Mouse (Mus musculus): Measurements from ENCODE around the gene Engase. TPM values are rescaled to one million over a fixed set of nuclear protein-coding genes. Genes with fewer than 3 reads are reported as not detected.
A peak's percentile ranks its signal among the peaks of the same experiment; 100 is the strongest.

The Engase gene
- total RNA-seq, 2 experiments from 2014 or later = 11.0 to 12.4 TPM

DNA sequence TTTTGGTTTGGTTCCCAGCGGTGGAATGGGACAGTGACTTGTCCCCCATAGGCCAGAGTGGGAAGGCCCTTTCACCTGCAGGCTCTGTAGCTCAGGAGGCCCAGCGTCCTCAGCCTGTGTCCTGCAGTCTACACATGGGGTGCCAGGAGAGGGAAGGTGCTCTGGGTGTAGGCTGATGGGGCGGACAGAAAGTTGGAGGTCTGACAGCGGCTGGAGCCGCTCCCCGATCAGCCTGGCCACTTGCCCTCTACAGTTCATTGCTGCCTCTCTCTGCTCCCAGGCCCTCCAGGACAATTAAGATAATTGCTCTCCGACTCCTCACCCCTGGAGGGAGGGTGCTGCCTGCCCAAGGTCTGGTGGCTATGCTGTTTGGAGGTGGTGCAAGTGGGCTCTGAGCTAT lies 42.1 kb downstream of the Engase start:
- intact Hi-C loops (cut with DNase I) = no loop called here
- no peak overlapping the region for H3K4me3 ChIP-seq
- no peak for TF ChIP-seq CTCF (IDR thresholded peaks at IDR 0.05)
- no peak for DNase-seq (ENCODE audit: extremely low spot score in 1 of 2, low spot score in 2 of 2)
- no peak overlapping the region for H3K27ac ChIP-seq

GRCm38 (mm10) chr11:118520251-118520650 lies 43.6 kb downstream of the Engase start:
- intact Hi-C loops (cut with DNase I) = no loop called here
- Histone ChIP-seq H3K27ac (no peak overlapping the region), H3K4me3 (no peak overlapping the region)
- DNase-seq (ENCODE audit: extremely low spot score in 1 of 2, low spot score in 2 of 2) = no peak
- peak; percentile 46 for TF ChIP-seq CTCF (IDR thresholded peaks at IDR 0.05)

- no peak for DNase-seq (ENCODE audit: extremely low spot score in 1 of 2, low spot score in 2 of 2)
- TF ChIP-seq CTCF (IDR thresholded peaks at IDR 0.05) = no peak
- Histone ChIP-seq H3K4me3 (no peak overlapping the region), H3K27ac (no peak overlapping the region)
- intact Hi-C loops (cut with DNase I) = no loop called here
These were observed 44.3 kb downstream of the Engase start for GRCm38 (mm10) chr11:118520932-118521331.

- intact Hi-C loops (cut with DNase I) = no loop called here
These were observed 47.0 kb downstream of the Engase start for GRCm38 (mm10) chr11:118523496-118524145.

GRCm38 (mm10) chr11:118525059-118525458 lies 48.4 kb downstream of the Engase start:
- no peak overlapping the region for H3K27ac ChIP-seq
- DNase-seq (ENCODE audit: extremely low spot score in 1 of 2, low spot score in 2 of 2) = no peak
- no peak for TF ChIP-seq CTCF (IDR thresholded peaks at IDR 0.05)
- no peak overlapping the region for H3K4me3 ChIP-seq
- intact Hi-C loops (cut with DNase I) = no loop called here

More at GRCm38 (mm10) chr11:118523496-118524145, 47.0 kb downstream of the Engase start:
- Histone ChIP-seq H3K4me3 (no peak overlapping the region), H3K27ac (no peak overlapping the region)
- TF ChIP-seq CTCF (IDR thresholded peaks at IDR 0.05) = no peak
- peak; percentile 28 to 33 for DNase-seq (ENCODE audit: extremely low spot score in 1 of 2, low spot score in 2 of 2)

GRCm38 (mm10) chr11:118528761-118529160 lies 52.1 kb downstream of the Engase start:
- no peak for TF ChIP-seq CTCF (IDR thresholded peaks at IDR 0.05)
- Histone ChIP-seq H3K27ac (no peak overlapping the region), H3K4me3 (no peak overlapping the region)
- DNase-seq (ENCODE audit: extremely low spot score in 1 of 2, low spot score in 2 of 2) = no peak
- intact Hi-C loops (cut with DNase I) = no loop called here

- H3K27ac ChIP-seq = no peak overlapping the region
- intact Hi-C loops (cut with DNase I) = no loop called here
These were observed 53.7 kb downstream of the Engase start for GRCm38 (mm10) chr11:118530313-118530712.

DNA sequence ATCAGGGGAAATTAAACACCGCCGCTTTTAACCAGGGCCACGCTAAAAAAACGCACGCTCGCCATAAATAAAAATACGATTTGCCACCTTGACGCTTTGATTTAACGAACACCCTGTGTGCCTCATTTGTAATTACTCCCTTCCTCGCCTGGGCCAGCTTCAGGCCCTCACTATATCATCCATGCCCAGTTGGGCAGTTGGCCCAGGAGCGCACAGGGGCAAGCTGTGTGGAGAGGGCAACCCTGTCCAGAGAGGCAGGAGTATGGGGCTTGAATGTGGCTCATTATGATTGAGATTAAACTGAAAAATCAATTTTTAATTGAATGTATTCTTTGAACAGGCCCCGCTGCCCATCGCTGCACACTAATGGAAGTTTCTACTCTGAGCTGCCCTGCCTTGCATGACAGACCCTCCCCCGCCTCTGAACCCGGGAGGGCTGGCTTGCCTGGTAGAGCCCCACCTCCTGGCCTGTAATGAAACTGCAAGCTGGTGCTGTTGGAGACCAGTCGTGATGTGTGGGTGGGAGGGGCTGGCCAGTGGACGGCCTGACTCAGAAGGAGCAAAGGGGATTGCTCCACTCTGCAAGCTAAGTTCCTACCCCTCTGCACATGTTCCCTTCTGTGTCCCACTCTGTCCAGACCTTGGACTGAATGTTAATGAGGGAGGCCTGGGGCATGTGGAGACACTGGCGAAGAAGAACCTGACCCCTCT lies 57.9 kb downstream of the Engase start:
- Histone ChIP-seq H3K4me3 (no peak overlapping the region), H3K27ac (no peak overlapping the region)
- DNase-seq (ENCODE audit: extremely low spot score in 1 of 2, low spot score in 2 of 2) = peak in 1 of 2 experiments; percentile 47
- intact Hi-C loops (cut with DNase I) = no loop called here
- peak; percentile 59 for TF ChIP-seq CTCF (IDR thresholded peaks at IDR 0.05)

More at GRCm38 (mm10) chr11:118530313-118530712, 53.7 kb downstream of the Engase start:
- DNase-seq (ENCODE audit: extremely low spot score in 1 of 2, low spot score in 2 of 2) = no peak
- H3K4me3 ChIP-seq = no peak overlapping the region
- no peak for TF ChIP-seq CTCF (IDR thresholded peaks at IDR 0.05)

DNA sequence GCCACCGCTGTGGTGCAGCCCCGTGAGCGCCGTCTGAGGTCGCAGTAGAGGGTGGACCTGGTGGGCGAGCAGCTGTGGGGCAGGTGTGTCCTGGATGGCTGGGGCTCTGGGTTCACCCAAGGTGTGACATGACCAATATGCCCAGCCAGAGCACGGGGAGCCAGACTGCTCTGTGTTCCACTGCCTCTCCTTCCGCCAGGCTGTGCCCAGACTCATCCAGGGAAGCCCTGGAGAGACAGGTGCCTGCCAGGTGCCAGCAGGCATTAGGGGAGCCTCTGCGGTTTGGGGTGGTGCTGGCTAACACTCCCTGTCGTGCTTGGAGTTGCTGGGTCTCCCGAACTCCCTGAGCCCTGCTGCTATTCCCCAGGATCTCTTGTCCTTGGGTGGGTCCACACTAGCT lies 61.4 kb downstream of the Engase start:
- no peak overlapping the region for H3K27ac ChIP-seq
- no peak for DNase-seq (ENCODE audit: extremely low spot score in 1 of 2, low spot score in 2 of 2)
- TF ChIP-seq CTCF (IDR thresholded peaks at IDR 0.05) = no peak
- intact Hi-C loops (cut with DNase I) = no loop called here
- H3K4me3 ChIP-seq = no peak overlapping the region

Other genes starting within 250 kb of the Engase start
- gene Cyth1, start 228.2 kb upstream of the Engase start, total RNA-seq (2021) = 10 to 100 TPM; 65.2 to 69.3 TPM
- gene Usp36, start 186.6 kb upstream of the Engase start, total RNA-seq (2021) = 10 to 100 TPM; 32.1 to 33.1 TPM
- gene Cep295nl, start 134.3 kb upstream of the Engase start, total RNA-seq (2021) = 1 to 10 TPM; 1.5 to 1.8 TPM
- gene Timp2, start 121.1 kb upstream of the Engase start, total RNA-seq (2021) = 100 to 1,000 TPM; 221 to 255 TPM
- gene Lgals3bp, start 74.7 kb upstream of the Engase start, total RNA-seq (2021) = 10 to 100 TPM; 17.1 to 20.0 TPM
- 10 to 100 TPM; 37.9 to 41.0 TPM for gene Cant1, start 57.7 kb upstream of the Engase start, total RNA-seq (2021)
- 1 to 10 TPM; 3.3 to 4.8 TPM for gene C1qtnf1, start 48.6 kb upstream of the Engase start, total RNA-seq (2021)